Mouse (Mus musculus) neural tube, embryonic 13.5 days (tissue): ENCODE measurements at regions not wholly inside any gene's neighbourhood (a gene's known extent, or its start where the extent isn't known, plus 50 kb on each side); places are given as distances from the start of the nearest gene placed in this dataset.

Source experiments
- ATAC-seq: fragments of 200-750 bp; cut with Nextera tagmentation; 2 replicates; pipeline ENCODE4 v1.8.0; 2017; ENCODE audit warnings: low read depth, mild to moderate bottlenecking, moderate TSS enrichment, moderate library complexity
- H3K27ac ChIP-seq: fragments of 300-500 bp; sonication (generic); replicated peaks from 2 replicates; pipeline ENCODE4 v1.5.1; 2015; ENCODE audit warnings: moderate library complexity, mild to moderate bottlenecking, inconsistent platforms
- H3K27me3 ChIP-seq: fragments of 300-500 bp; sonication (generic); 2 replicates; pipeline ENCODE4 v1.6.1; 2015; ENCODE audit warnings: mild to moderate bottlenecking, inconsistent platforms
- H3K36me3 ChIP-seq: fragments of 300-500 bp; sonication (generic); 2 replicates; pipeline ENCODE4 v1.6.1; 2015; ENCODE audit warnings: mild to moderate bottlenecking, inconsistent platforms
- H3K4me1 ChIP-seq: fragments of 300-500 bp; sonication (generic); replicated peaks from 2 replicates; pipeline ENCODE4 v1.6.1; 2015; ENCODE audit warnings: inconsistent platforms
- H3K4me2 ChIP-seq: fragments of 300-500 bp; sonication (generic); 2 replicates; pipeline ENCODE4 v1.6.1; 2015; ENCODE audit warnings: inconsistent platforms, mild to moderate bottlenecking, moderate library complexity
- H3K4me3 ChIP-seq: fragments of 300-500 bp; sonication (generic); 2 replicates; pipeline ENCODE4 v1.5.1; 2015; ENCODE audit warnings: mild to moderate bottlenecking, inconsistent platforms
- H3K9ac ChIP-seq: fragments of 300-500 bp; sonication (generic); 2 replicates; pipeline ENCODE4 v1.6.1; 2015; ENCODE audit warnings: moderate library complexity, mild to moderate bottlenecking, inconsistent platforms
- H3K9me3 ChIP-seq: fragments of 300-500 bp; sonication (generic); 2 replicates; pipeline ENCODE4 v1.6.1; 2016; ENCODE audit warnings: inconsistent platforms
- WGBS: fragments of 180-500 bp; shearing (Covaris S2); methylation state at CpG from one replicate; pipeline ENCODE4 v1.1.7; 2015; 5-methylcytosine and 5-hydroxymethylcytosine counted together

GRCm38 (mm10) chr16:77459651-77460050, 142.2 kb downstream of the Gm11146 start:
- no peaks in the 10 kb centered on the region for H3K36me3 ChIP-seq
- H3K4me2 ChIP-seq = no peak overlapping the region
- H3K27me3 ChIP-seq = no peaks in the 10 kb centered on the region
- no peak overlapping the region for H3K27ac ChIP-seq
- peaks cover 37% of the 10 kb centered on the region for H3K4me1 ChIP-seq
- no peaks in the 10 kb centered on the region for H3K9me3 ChIP-seq
- no peak overlapping the region for H3K9ac ChIP-seq
- 65% methylated on average over 2 of the region's 2 CpGs for WGBS
- no peak for ATAC-seq
- H3K4me3 ChIP-seq = no peak overlapping the region

- peak overlapping the region; percentile 65; the same call in 1 of the 2 replicates for H3K27ac ChIP-seq
- H3K4me1 ChIP-seq = peaks cover 59% of the 10 kb centered on the region
- H3K9me3 ChIP-seq = no peaks in the 10 kb centered on the region
- no peaks in the 10 kb centered on the region for H3K27me3 ChIP-seq
- 75% methylated on average over 6 of the region's 6 CpGs for WGBS
- no peak overlapping the region for H3K4me2 ChIP-seq
- no peaks in the 10 kb centered on the region for H3K36me3 ChIP-seq
- peak; percentile 3; the same call in 1 of the 2 replicates for ATAC-seq
- no peak overlapping the region for H3K4me3 ChIP-seq
- no peak overlapping the region for H3K9ac ChIP-seq
These were observed 157.2 kb downstream of the Gm11146 start for GRCm38 (mm10) chr16:77444647-77445046.

GRCm38 (mm10) chr16:77444006-77444405, 157.9 kb downstream of the Gm11146 start:
- Histone ChIP-seq H3K4me3 (no peak overlapping the region), H3K27me3 (no peaks in the 10 kb centered on the region), H3K27ac (peak overlapping the region; percentile 65), H3K36me3 (no peaks in the 10 kb centered on the region), H3K9ac (no peak overlapping the region), H3K9me3 (no peaks in the 10 kb centered on the region), H3K4me1 (peaks cover 55% of the 10 kb centered on the region), H3K4me2 (no peak overlapping the region)
- WGBS = 18% methylated on average over 4 of the region's 4 CpGs
- ATAC-seq = peak; percentile 85

GRCm38 (mm10) chr16:77443318-77443717, 158.6 kb downstream of the Gm11146 start:
- Histone ChIP-seq H3K4me3 (no peak overlapping the region), H3K27me3 (no peaks in the 10 kb centered on the region), H3K4me2 (no peak overlapping the region), H3K9ac (no peak overlapping the region), H3K36me3 (no peaks in the 10 kb centered on the region), H3K4me1 (peaks cover 55% of the 10 kb centered on the region), H3K27ac (peak overlapping the region; percentile 65), H3K9me3 (no peaks in the 10 kb centered on the region)
- 74% methylated on average over 5 of the region's 5 CpGs for WGBS
- no peak for ATAC-seq

GRCm38 (mm10) chr16:77442866-77443265, 159.0 kb downstream of the Gm11146 start:
- Histone ChIP-seq H3K9ac (no peak overlapping the region), H3K36me3 (no peaks in the 10 kb centered on the region), H3K27me3 (no peaks in the 10 kb centered on the region), H3K9me3 (no peaks in the 10 kb centered on the region), H3K4me1 (peaks cover 55% of the 10 kb centered on the region), H3K27ac (no peak overlapping the region), H3K4me3 (no peak overlapping the region), H3K4me2 (no peak overlapping the region)
- 95% methylated on average over 6 of the region's 6 CpGs for WGBS
- ATAC-seq = no peak

- Histone ChIP-seq H3K4me1 (peaks cover 22% of the 10 kb centered on the region), H3K36me3 (no peaks in the 10 kb centered on the region), H3K4me2 (no peak overlapping the region), H3K27ac (peak overlapping the region; percentile 68), H3K9ac (no peak overlapping the region), H3K27me3 (no peaks in the 10 kb centered on the region), H3K4me3 (no peak overlapping the region), H3K9me3 (no peaks in the 10 kb centered on the region)
- 62% methylated on average over 4 of the region's 4 CpGs for WGBS
- ATAC-seq = no peak
These were observed 170.5 kb downstream of the Gm11146 start for GRCm38 (mm10) chr16:77431345-77431744.

- peak overlapping the region; percentile 57 for H3K4me3 ChIP-seq
- H3K4me1 ChIP-seq = peaks cover 26% of the 10 kb centered on the region
- no peaks in the 10 kb centered on the region for H3K9me3 ChIP-seq
- no peaks in the 10 kb centered on the region for H3K36me3 ChIP-seq
- no peaks in the 10 kb centered on the region for H3K27me3 ChIP-seq
- H3K4me2 ChIP-seq = peak overlapping the region; percentile 63
- H3K27ac ChIP-seq = peak overlapping the region; percentile 98
- peak overlapping the region; percentile 95 for H3K9ac ChIP-seq
- 0 out of 2 replicates have a peak, but pooled peaks have one; percentile 10 for ATAC-seq
- WGBS = 13% methylated on average over 12 of the region's 12 CpGs
These were observed 179.2 kb downstream of the Gm11146 start for GRCm38 (mm10) chr16:77422385-77423363.

GRCm38 (mm10) chr16:77421591-77422024, 180.3 kb downstream of the Gm11146 start:
- ATAC-seq = peak; percentile 94
- 3% methylated on average over 10 of the region's 10 CpGs for WGBS
- Histone ChIP-seq H3K27ac (peak overlapping the region; percentile 98), H3K9ac (peak overlapping the region; percentile 95), H3K4me2 (peak overlapping the region; percentile 63), H3K36me3 (no peaks in the 10 kb centered on the region), H3K9me3 (no peaks in the 10 kb centered on the region), H3K27me3 (no peaks in the 10 kb centered on the region), H3K4me3 (peak overlapping the region; percentile 57), H3K4me1 (peaks cover 22% of the 10 kb centered on the region)

- H3K9me3 ChIP-seq = no peaks in the 10 kb centered on the region
- peak overlapping the region; percentile 95 for H3K9ac ChIP-seq
- H3K27me3 ChIP-seq = no peaks in the 10 kb centered on the region
- H3K4me2 ChIP-seq = peak overlapping the region; percentile 63
- H3K27ac ChIP-seq = peak overlapping the region; percentile 98
- no peaks in the 10 kb centered on the region for H3K36me3 ChIP-seq
- no peak for ATAC-seq
- peaks cover 18% of the 10 kb centered on the region for H3K4me1 ChIP-seq
- WGBS = 9% methylated on average over 6 of the region's 6 CpGs
- H3K4me3 ChIP-seq = peak overlapping the region; percentile 57
These were observed 180.9 kb downstream of the Gm11146 start for GRCm38 (mm10) chr16:77421001-77421400.

GRCm38 (mm10) chr16:77420136-77420860, 181.6 kb downstream of the Gm11146 start:
- Histone ChIP-seq H3K27me3 (no peaks in the 10 kb centered on the region), H3K27ac (peak overlapping the region; percentile 98), H3K4me3 (peak overlapping the region; percentile 57), H3K4me2 (peak overlapping the region; percentile 63), H3K9me3 (no peaks in the 10 kb centered on the region), H3K4me1 (peaks cover 13% of the 10 kb centered on the region), H3K9ac (peak overlapping the region; percentile 95), H3K36me3 (no peaks in the 10 kb centered on the region)
- 17% methylated on average over 8 of the region's 8 CpGs for WGBS
- ATAC-seq = no peak

- Histone ChIP-seq H3K27me3 (no peaks in the 10 kb centered on the region), H3K9ac (peak overlapping the region; percentile 95), H3K27ac (peak overlapping the region; percentile 98), H3K4me3 (peak overlapping the region; percentile 57), H3K36me3 (no peaks in the 10 kb centered on the region), H3K4me2 (peak overlapping the region; percentile 63), H3K4me1 (peaks cover 17% of the 10 kb centered on the region), H3K9me3 (no peaks in the 10 kb centered on the region)
- 8% methylated on average over 4 of the region's 4 CpGs for WGBS
- ATAC-seq = no peak
These were observed 182.7 kb downstream of the Gm11146 start for GRCm38 (mm10) chr16:77419116-77419735.
